Mouse (Mus musculus): ENCODE data around the gene Pop7.

- TF ChIP-seq CTCF (IDR thresholded peaks at IDR 0.05; ENCODE audit: control insufficient read depth, insufficient read depth, insufficient read length): no peak
- TF ChIP-seq MYOD1 (IDR thresholded peaks at IDR 0.05; ENCODE audit: control insufficient read depth, insufficient read length, low read depth): no peak
- TF ChIP-seq USF1 (IDR thresholded peaks at IDR 0.05; ENCODE audit: low read depth): no peak
- no peak for TF ChIP-seq MYOG (IDR thresholded peaks at IDR 0.05; ENCODE audit: control insufficient read depth, extremely low read depth, insufficient read length)
- no peak for TF ChIP-seq MAX (IDR thresholded peaks at IDR 0.05)
- no peak for TF ChIP-seq CEBPB (IDR thresholded peaks at IDR 0.05; ENCODE audit: low read depth)
- no peak for TF ChIP-seq FOSL1 (IDR thresholded peaks at IDR 0.05; ENCODE audit: insufficient read depth, low read length, poor library complexity, severe bottlenecking)
Observed at GRCm38 (mm10) chr5:137513951-137514721, 11.8 kb upstream of the Pop7 start.

All from C2C12 (cell line).